Mouse (Mus musculus) hindbrain, embryonic 11.5 days (tissue): ENCODE results near the gene Abcc2. TPM values are rescaled to one million over a fixed set of nuclear protein-coding genes. Genes with fewer than 3 reads are reported as not detected.

Source experiments
- ATAC-seq: fragments of 200-750 bp; cut with Nextera tagmentation; 2 replicates; pipeline ENCODE4 v1.8.0; 2017; ENCODE audit warnings: mild to moderate bottlenecking, moderate TSS enrichment, moderate library complexity; ENCODE audit not compliant: low FRiP score
- DNase-seq: peaks from one replicate; pipeline ENCODE4 v3.0.0-alpha.2; 2015; ENCODE audit warnings: low spot score
- H3K27ac ChIP-seq: fragments of 300-500 bp; sonication (generic); 2 replicates; pipeline ENCODE4 v1.5.1; 2014; ENCODE audit warnings: mild to moderate bottlenecking, low read depth, low read length
- H3K27me3 ChIP-seq: fragments of 300-500 bp; sonication (generic); 2 replicates; pipeline ENCODE4 v1.6.1; 2014; ENCODE audit warnings: mild to moderate bottlenecking, low read length, moderate library complexity, mixed read lengths; ENCODE audit not compliant: control insufficient read depth, insufficient read depth
- H3K36me3 ChIP-seq: fragments of 300-500 bp; sonication (generic); 2 replicates; pipeline ENCODE4 v1.6.1; 2014; ENCODE audit warnings: mild to moderate bottlenecking, low read length, moderate library complexity, mixed read lengths; ENCODE audit not compliant: control insufficient read depth, insufficient read depth
- H3K4me1 ChIP-seq: fragments of 300-500 bp; sonication (generic); replicated peaks from 2 replicates; pipeline ENCODE4 v1.6.1; 2014; ENCODE audit warnings: low read length, mixed read lengths; ENCODE audit not compliant: control insufficient read depth, insufficient read depth
- H3K4me2 ChIP-seq: fragments of 300-500 bp; sonication (generic); replicated peaks from 2 replicates; pipeline ENCODE4 v1.6.1; 2014; ENCODE audit warnings: mild to moderate bottlenecking, low read depth, low read length
- H3K4me3 ChIP-seq: fragments of 300-500 bp; sonication (generic); 2 replicates; pipeline ENCODE4 v1.5.1; 2014; ENCODE audit warnings: low read depth, low read length
- H3K9ac ChIP-seq: fragments of 300-500 bp; sonication (generic); 2 replicates; pipeline ENCODE4 v1.6.1; 2014; ENCODE audit warnings: low read depth, low read length
- H3K9me3 ChIP-seq: fragments of 300-500 bp; sonication (generic); 2 replicates; pipeline ENCODE4 v1.6.1; 2016; ENCODE audit warnings: low read length; ENCODE audit not compliant: control insufficient read depth
- WGBS: fragments of 180-500 bp; shearing (Covaris S2); extraction: QIAGEN DNeasy Blood & Tissue Kit; methylation state at CpG from one replicate; pipeline ENCODE4 v1.1.7; 2014; 5-methylcytosine and 5-hydroxymethylcytosine counted together
- polyA plus RNA-seq: library from polyadenylated mRNA; unstranded; fragments of >200 nt; fragmentation: Nextera tagmentation; extraction: Ambion mirVana; gene quantifications from 2 replicates; pipeline ENCODE4 v1.2.1, GENCODE M21; 2014

The Abcc2 gene
- polyA plus RNA-seq = 0.03 and 0.09 TPM in 2 replicates

GRCm38 (mm10) chr19:43781980-43782379, at the start of gene Abcc2:
Gene Abcc2, plus strand, starts transcription at chr19:43782192.
- H3K4me1 ChIP-seq = no peaks in the 10 kb centered on the region
- no peak within 1 kb of the TSS for H3K4me2 ChIP-seq
- H3K9me3 ChIP-seq = no peaks in the 10 kb centered on the region
- ATAC-seq (no peak), DNase-seq (no peak)
- no peaks in the 10 kb centered on the region for H3K36me3 ChIP-seq
- H3K9ac ChIP-seq = no peak within 1 kb of the TSS
- H3K27me3 ChIP-seq = no peaks in the 10 kb centered on the region
- WGBS = 89% methylated on average over 3 of the region's 3 CpGs
- H3K4me3 ChIP-seq = no peak within 1 kb of the TSS
- H3K27ac ChIP-seq = no peak within 1 kb of the TSS

- 97% methylated on average over 10 of the region's 10 CpGs for WGBS
- Histone ChIP-seq H3K36me3 (peaks cover 13% of the 10 kb centered on the region; the same call in 1 of the 2 replicates), H3K4me1 (no peaks in the 10 kb centered on the region), H3K4me2 (no peak overlapping the region), H3K4me3 (no peak overlapping the region), H3K27ac (no peak overlapping the region), H3K9ac (no peak overlapping the region), H3K27me3 (no peaks in the 10 kb centered on the region), H3K9me3 (no peaks in the 10 kb centered on the region)
- ATAC-seq (no peak), DNase-seq (no peak)
These were observed 43.6 kb upstream of the Abcc2 start for GRCm38 (mm10) chr19:43738409-43738808.

GRCm38 (mm10) chr19:43743401-43743800, 38.6 kb upstream of the Abcc2 start:
- no peaks in the 10 kb centered on the region for H3K9me3 ChIP-seq
- H3K4me1 ChIP-seq = no peaks in the 10 kb centered on the region
- DNase-seq (no peak), ATAC-seq (no peak)
- H3K27me3 ChIP-seq = no peaks in the 10 kb centered on the region
- no peak overlapping the region for H3K9ac ChIP-seq
- H3K4me3 ChIP-seq = no peak overlapping the region
- WGBS = 98% methylated on average over 7 of the region's 7 CpGs
- H3K27ac ChIP-seq = no peak overlapping the region
- H3K36me3 ChIP-seq = peaks cover 16% of the 10 kb centered on the region; the same call in 1 of the 2 replicates
- H3K4me2 ChIP-seq = no peak overlapping the region

- Histone ChIP-seq H3K9me3 (no peaks in the 10 kb centered on the region), H3K36me3 (0 out of 2 replicates have a peak, but pooled peaks cover 11% of the 10 kb centered on the region), H3K4me2 (no peak overlapping the region), H3K27ac (no peak overlapping the region), H3K4me1 (no peaks in the 10 kb centered on the region), H3K9ac (no peak overlapping the region), H3K27me3 (no peaks in the 10 kb centered on the region), H3K4me3 (no peak overlapping the region)
- DNase-seq = no peak
- no peak for ATAC-seq
- WGBS = 94% methylated on average over 3 of the region's 3 CpGs
These were observed 36.3 kb upstream of the Abcc2 start for GRCm38 (mm10) chr19:43745740-43746139.

DNA sequence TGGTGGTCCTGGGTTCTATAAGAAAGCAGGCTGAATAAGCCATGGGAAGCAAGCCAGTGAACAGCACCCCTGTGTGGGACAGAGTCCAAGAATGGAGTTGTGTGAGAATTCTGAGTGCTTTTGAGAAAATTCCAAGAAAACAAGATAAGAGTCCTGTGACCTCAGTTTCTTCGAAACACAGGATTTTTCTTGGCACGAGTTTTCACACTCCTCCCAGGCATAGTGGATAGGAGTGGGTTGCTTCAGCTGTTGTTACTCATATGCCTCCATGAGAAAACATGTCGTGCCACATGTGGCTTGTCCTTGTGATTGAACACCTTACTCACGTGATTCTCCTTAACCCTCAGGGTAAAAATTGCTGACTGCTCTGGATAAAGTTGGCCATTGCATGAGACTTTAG, 34.1 kb upstream of the Abcc2 start:
- Histone ChIP-seq H3K4me3 (no peak overlapping the region), H3K27me3 (no peaks in the 10 kb centered on the region), H3K9me3 (no peaks in the 10 kb centered on the region), H3K36me3 (0 out of 2 replicates have a peak, but pooled peaks cover 7% of the 10 kb centered on the region), H3K4me2 (no peak overlapping the region), H3K4me1 (no peaks in the 10 kb centered on the region), H3K9ac (no peak overlapping the region), H3K27ac (no peak overlapping the region)
- DNase-seq (no peak), ATAC-seq (no peak)
- WGBS = 91% methylated on average over 4 of the region's 4 CpGs

DNA sequence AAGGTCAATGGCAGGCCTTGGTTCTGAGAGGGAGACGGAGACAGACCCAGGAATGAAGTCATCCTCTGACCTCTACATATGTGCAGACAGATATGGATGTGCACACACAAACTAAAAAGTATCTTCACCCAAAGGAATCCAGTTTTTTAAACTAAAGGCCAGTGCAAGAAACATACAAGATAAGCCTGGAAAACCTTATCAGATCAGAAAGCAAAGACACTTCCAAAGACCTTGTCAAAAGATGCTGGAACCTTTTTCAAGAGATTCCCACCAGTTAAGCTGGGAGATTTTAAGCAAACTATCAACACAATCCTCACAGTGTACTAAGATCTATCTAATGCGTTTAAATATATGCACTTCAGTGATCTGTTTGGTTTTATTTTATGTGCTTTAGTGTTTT, 32.0 kb upstream of the Abcc2 start:
- no peaks in the 10 kb centered on the region for H3K4me1 ChIP-seq
- H3K4me3 ChIP-seq = no peak overlapping the region
- DNase-seq (no peak), ATAC-seq (no peak)
- no peak overlapping the region for H3K9ac ChIP-seq
- no peaks in the 10 kb centered on the region for H3K9me3 ChIP-seq
- 90% methylated on average over 2 of the region's 2 CpGs for WGBS
- H3K27me3 ChIP-seq = no peaks in the 10 kb centered on the region
- no peak overlapping the region for H3K27ac ChIP-seq
- 0 out of 2 replicates have a peak, but pooled peaks cover 3% of the 10 kb centered on the region for H3K36me3 ChIP-seq
- H3K4me2 ChIP-seq = no peak overlapping the region

GRCm38 (mm10) chr19:43752489-43753225, 29.3 kb upstream of the Abcc2 start, which contains the start of the genes Cutc and Cox15:
Gene Cutc, plus strand, starts transcription at chr19:43752996.
Gene Cox15, minus strand, starts transcription at chr19:43753000.
- Histone ChIP-seq H3K27ac (peak within 1 kb of the TSS; percentile 91), H3K9me3 (no peaks in the 10 kb centered on the region), H3K4me1 (no peaks in the 10 kb centered on the region), H3K4me2 (peak within 1 kb of the TSS; percentile 34), H3K27me3 (no peaks in the 10 kb centered on the region), H3K4me3 (peak within 1 kb of the TSS; percentile 47), H3K36me3 (no peaks in the 10 kb centered on the region), H3K9ac (peak within 1 kb of the TSS; percentile 73)
- ATAC-seq (peak; percentile 92), DNase-seq (peak; percentile 99)
- under 1% methylated on average over 55 of the region's 62 CpGs for WGBS

DNA sequence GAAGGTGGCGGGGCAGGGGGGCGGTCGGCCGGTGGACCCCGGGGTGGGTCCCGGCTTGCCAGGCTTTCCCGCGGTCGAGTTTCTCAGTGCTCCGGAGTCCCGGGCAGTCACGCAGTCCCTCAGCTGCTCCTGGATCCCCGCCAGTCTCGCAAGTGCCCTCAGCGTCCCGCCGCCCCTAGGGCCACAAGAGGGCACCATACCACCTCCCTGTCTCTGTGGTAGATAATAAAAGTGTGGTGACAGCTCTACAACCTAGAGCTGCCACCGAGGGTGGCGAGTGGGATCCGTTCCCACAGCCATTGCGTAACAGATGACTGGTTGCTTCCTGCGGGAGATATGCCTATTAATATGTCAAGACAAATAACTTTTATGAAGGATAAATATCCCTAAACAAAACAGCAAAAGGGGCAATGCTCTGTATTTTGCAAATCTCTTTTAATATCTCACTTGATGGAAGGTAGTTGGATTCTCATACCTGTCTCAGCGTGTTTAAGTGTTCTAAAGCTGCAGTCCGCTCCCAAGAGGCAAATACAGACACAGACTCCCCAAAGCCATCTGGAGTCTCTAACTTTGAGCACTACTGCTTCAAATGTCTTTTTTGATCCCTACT, 28.7 kb upstream of the Abcc2 start:
- Histone ChIP-seq H3K4me3 (peak overlapping the region; percentile 47), H3K4me2 (peak overlapping the region; percentile 34), H3K27ac (peak overlapping the region; percentile 91), H3K9ac (peak overlapping the region; percentile 73), H3K27me3 (no peaks in the 10 kb centered on the region), H3K4me1 (no peaks in the 10 kb centered on the region), H3K9me3 (no peaks in the 10 kb centered on the region), H3K36me3 (no peaks in the 10 kb centered on the region)
- whole genome bisulfite sequencing = under 1% methylated on average over 23 of the region's 24 CpGs
- ATAC-seq = peak; percentile 92
- peak; percentile 83 for DNase-seq
